Mouse (Mus musculus) ovary, postnatal 10 days (tissue): Measurements from ENCODE around the gene Hist1h3a.
"Not testable (repeated sequence)": the region's sequence is repeated elsewhere in the genome, so short reads cannot be mapped to it uniquely, and the experiment has no call there.

ENCODE experiments used
- DNase-seq: peaks from one replicate; pipeline ENCODE4 v3.0.0; 2022; ENCODE audit warnings: low spot score

The Hist1h3a gene

DNA sequence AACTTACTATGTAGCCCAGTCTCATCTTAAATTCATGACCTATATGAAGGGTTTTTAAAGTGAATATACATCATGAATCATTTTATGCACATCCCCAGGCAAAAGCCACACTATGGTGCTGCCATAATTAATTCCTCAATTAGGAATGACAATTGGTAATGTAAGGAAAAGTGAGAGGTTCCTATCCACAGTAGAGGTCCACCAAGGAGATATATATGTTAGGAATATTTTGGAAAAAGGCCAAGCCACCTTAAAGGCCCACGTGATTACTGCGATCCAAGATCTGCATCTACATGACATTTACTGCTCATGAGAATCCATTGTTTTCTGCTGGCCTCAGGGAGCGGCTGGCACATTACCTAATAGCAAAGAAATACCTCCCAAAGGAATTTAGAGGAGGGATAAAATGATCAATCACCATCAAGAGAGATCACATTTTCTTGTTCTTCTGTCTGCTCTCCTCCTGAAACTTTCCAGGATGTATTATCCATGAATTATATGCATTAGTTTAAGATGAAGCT, 2.9 kb downstream of the Hist1h3a start:
- no peak for DNase-seq

DNA sequence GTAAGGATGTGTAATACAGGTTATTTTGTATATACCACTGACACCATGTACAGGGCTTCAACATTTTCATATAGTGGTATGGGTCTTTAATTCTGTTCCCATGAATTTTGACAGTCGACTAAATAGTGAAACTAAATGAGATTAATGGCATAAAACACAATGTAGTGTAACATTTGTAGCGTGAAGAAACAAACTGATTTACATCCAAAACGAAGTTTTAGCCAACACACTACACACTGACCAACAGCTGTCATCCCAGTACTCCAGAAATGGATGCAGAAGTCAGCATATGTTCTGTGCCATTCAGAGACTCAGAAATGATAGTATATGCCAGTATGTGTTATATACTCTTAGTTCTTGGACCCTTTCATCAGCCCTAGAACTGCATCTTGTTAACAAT, 4.3 kb downstream of the Hist1h3a start:
- DNase-seq, result no peak

- no peak for DNase-seq
Measured at GRCm38 (mm10) chr13:23757211-23757773, 4.9 kb downstream of the Hist1h3a start.

- no peak for DNase-seq
Measured at GRCm38 (mm10) chr13:23756790-23757189, 5.4 kb downstream of the Hist1h3a start, which contains the start of gene Hist1h4b. Hist1h4b (plus strand) TSS chr13:23757013.

- DNase-seq, result no peak
Measured at GRCm38 (mm10) chr13:23755000-23755399, 7.2 kb downstream of the Hist1h3a start.

DNA sequence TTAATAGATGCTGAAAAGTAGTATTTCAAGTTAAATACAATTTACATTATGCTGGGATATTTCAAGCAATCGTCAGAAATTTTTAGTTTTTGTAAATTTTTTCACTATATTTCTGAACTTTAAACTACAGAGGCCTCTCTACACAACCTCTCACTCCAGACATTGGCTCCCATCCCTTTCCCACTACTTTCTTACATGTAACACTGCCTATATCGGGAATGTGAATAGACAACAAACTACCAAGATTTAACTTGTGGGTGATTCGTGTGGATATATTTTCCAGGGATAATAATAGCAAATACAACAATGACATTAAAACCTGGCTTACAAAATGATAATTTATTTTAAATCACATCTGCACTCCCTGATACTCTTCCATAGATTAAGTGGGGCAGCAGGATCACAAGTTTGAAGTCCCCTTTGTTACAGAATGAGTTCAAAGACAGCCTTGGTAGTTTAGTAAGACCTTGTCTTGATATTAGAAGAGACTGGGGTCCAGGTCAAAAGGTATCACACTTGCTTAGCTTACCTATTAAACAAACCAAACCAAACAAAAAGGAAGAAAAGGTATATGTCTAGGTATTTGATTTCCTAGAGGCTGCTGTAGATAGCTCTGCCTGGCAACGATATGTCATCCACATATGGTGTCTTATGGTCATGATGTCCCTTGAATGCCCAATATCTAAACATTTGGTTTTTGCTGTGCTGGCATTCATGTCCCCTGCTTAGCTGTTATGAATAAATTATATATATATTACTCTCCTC, 8.7 kb downstream of the Hist1h3a start:
- no peak for DNase-seq

DNA sequence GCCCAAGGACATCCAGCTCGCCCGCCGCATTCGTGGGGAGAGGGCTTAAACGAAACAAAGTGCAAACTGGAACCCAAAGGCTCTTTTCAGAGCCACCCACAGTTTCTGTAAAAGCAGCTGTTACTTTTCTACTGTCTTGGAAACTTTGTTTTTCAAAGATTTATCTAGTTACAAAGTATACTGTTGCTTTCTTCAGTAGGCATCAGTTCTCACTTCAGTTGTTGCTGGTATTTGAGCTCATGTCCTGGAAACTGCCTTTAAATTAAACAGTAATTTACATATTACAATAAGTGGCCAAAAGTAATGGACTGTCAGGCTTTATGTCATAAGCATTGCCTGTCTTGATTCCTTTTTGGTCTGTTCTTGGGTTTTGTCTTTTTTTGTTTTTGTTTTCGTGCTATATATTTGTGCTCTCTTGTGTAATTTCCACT, 9.4 kb downstream of the Hist1h3a start:
- DNase-seq, result no peak

DNA sequence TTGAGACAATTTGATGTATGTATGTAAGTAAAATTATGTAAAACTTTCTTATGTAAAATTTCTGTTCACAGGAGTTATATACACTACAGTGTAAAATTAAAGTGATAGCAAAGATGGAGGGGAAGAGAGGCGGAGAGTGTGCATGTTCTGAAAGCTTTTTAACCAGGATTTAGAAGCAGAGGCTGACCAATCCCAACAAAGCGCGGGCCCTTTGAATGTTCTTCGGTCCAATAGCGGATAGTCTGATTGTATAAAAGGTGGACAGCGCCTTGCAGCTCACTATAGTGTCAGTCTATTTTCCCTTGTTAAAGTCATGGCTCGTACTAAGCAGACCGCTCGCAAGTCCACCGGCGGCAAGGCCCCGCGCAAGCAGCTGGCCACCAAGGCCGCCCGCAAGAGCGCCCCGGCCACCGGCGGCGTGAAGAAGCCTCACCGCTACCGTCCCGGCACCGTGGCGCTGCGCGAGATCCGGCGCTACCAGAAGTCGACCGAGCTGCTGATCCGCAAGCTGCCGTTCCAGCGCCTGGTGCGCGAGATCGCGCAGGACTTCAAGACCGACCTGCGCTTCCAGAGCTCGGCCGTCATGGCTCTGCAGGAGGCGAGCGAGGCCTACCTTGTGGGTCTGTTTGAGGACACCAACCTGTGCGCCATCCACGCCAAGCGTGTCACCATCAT, 10.0 kb downstream of the Hist1h3a start, which contains the start of gene Hist1h3b:
TSS of gene Hist1h3b (plus strand) at position 201 of the 675 bp plus-strand sequence.
- peak; percentile 80 for DNase-seq

- DNase-seq, result no peak
Measured at GRCm38 (mm10) chr13:23751478-23751956, 10.7 kb downstream of the Hist1h3a start.

GRCm38 (mm10) chr13:23750839-23751477, 11.2 kb downstream of the Hist1h3a start, which contains the start of gene Hist1h2ab:
Hist1h2ab (plus strand) TSS chr13:23751126.
- not testable (repeated sequence) for DNase-seq

GRCm38 (mm10) chr13:23749563-23750121, 12.5 kb downstream of the Hist1h3a start:
- DNase-seq, result no peak

GRCm38 (mm10) chr13:23747892-23748288, 14.3 kb downstream of the Hist1h3a start:
- no peak for DNase-seq

DNA sequence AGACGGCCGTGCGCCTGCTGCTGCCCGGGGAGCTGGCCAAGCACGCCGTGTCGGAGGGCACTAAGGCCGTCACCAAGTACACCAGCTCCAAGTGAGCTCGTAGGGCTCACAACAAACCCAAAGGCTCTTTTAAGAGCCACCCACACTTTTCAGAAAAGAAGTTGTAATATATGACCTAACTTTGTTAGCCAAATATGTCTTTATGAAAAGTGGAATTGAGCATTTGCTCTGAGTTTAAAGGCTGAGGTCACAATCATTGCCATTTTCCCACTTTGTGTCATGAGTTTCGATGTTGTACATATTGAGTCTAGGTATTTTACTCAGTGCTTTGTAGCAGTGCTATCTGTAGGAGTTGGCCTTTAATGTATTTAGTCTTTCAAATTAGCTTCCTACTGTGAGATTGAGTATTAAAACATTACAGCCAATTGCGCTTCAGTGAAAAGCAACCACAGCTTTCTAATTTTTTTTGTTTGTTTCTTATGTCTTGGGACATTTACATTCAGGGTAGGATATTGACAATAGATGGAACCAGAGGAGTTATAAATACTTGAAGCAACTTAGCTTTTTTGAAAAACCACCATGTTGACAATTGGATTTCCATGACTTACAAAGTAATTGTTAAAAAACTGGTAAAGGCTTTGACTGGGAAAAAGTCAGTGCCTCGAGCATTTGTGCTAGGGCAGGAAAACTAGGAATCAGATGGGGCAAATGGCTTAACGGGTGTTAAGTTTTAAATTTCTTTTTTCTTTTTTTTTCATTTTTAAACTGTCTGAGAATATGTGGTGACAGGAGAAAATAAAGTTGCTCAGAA, 14.9 kb downstream of the Hist1h3a start:
- DNase-seq, result no peak

- DNase-seq, result peak; percentile 66
Measured at GRCm38 (mm10) chr13:23746201-23747080, 15.7 kb downstream of the Hist1h3a start, which contains the start of gene Hist1h2bb. Hist1h2bb (plus strand) TSS chr13:23746734.

DNA sequence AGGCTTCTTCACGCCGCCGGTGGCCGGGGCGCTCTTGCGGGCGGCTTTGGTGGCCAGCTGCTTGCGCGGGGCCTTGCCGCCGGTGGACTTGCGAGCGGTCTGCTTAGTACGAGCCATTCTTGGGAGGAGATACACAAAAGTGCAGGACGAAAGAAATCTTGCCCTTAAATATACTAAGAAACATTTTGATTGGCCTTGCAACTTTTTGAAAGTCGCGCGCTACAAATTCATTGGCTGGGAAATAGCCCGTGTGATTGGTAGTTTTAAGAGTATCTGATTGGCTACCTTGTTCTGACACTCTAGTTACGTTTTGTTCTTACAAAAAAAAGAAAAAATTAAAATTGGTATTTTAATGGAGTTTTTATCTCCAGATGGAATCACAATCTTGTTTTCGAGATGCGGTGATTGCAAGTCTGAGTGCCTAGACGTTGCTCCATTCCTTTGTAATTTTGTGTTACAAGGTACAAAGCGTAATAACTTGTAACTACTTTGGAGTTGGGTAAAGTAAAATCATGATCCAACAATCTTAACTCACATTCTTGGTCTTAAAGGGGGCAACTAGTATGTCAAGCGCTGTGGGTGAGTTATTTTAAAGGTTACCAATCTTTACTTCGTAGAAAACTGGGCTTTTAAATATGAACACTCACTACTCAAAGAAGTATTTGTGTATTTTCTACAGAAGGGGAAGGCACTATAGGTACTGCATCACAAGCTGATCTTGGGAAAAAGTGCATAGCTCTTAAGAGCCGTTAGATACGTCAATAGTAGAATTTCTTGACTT, 16.6 kb downstream of the Hist1h3a start, which contains the start of gene Hist1h3c:
TSS of gene Hist1h3c (minus strand) at position 222 of the 781 bp plus-strand sequence.
- DNase-seq, result no peak

DNA sequence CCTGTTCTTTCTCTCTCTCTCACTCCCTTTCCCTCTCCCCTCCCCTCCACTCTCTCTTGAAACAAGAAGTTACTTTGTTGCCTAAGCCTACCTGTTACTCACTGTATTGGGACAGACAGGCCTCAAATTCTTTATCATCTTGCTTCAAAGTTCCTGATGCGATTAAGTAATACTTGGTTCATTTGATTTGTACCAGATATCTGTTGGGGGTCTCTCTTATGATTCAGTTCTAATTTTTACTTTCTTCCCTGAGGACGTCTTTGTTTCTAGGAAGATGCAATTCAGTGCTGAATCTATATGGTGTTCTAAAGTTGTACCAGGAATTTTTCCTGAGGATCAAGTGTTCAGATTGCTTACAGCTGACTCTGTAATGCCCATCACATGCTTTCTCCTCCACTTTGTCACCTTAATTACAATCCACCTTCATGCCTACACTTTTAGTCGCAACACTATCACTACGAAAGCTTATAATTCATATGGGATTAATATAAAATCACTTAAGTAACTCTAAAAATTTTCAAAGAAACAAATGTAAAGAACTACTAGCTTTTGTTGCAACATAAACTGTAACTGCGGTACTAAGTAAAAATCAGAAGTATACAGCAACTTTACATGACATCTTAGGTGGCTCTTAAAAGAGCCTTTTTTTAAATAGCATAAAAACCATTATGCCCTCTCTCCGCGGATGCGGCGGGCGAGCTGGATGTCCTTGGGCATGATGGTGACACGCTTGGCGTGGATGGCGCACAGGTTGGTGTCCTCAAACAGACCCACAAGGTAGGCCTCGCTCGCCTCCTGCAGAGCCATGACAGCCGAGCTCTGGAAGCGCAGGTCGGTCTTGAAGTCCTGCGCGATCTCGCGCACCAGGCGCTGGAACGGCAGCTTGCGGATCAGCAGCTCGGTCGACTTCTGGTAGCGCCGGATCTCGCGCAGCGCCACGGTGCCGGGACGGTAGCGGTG, 17.5 kb downstream of the Hist1h3a start:
- DNase-seq, result no peak

DNA sequence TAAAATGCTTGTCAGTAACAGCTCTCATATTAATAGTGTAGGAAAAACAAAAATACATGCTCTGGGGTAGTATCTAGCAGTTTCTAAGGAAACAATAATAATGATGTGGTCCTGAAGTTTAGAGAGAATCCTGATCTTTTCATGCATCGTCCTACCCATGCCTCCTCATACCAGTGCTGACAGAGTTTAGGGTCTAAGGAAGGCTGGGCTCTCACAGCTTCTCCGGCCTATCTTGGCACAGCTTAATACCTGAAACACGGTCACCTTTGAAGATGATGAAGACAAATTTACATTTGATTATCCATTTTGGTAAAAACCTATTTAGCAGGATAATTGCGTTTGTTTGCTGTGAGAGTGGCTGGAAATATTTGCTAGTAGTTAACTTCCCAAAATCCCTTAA, 18.2 kb downstream of the Hist1h3a start:
- DNase-seq, result no peak

DNA sequence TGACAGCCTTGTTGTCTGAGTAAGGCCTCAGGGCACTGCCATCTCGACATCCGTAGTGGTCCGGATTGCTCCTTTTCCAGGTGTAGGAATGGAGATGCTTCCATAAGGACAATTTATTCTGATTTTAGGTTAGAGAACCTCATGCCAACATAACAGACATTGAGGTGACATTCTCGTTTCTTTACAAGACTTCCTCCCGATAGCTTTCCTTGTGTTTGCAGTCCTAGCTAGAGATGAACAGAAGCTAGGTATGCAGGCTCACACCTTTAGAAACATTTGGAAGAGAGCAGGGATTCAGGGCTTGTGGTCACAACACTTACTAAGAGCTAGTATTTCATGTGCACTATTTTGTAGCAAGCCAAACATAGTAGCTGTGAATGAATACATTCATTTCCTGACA, 19.0 kb downstream of the Hist1h3a start:
- no peak for DNase-seq
